Mouse (Mus musculus): ENCODE measurements at regions not wholly inside any gene's neighbourhood (a gene's known extent, or its start where the extent isn't known, plus 50 kb on each side); places are given as distances from the start of the nearest gene placed in this dataset.

- no peak for DNase-seq (ENCODE audit: extremely low read depth, insufficient read length, low spot score)
Measured at GRCm38 (mm10) chr14:76798925-76799428, 237.6 kb upstream of the Ccdc122 start.

DNA sequence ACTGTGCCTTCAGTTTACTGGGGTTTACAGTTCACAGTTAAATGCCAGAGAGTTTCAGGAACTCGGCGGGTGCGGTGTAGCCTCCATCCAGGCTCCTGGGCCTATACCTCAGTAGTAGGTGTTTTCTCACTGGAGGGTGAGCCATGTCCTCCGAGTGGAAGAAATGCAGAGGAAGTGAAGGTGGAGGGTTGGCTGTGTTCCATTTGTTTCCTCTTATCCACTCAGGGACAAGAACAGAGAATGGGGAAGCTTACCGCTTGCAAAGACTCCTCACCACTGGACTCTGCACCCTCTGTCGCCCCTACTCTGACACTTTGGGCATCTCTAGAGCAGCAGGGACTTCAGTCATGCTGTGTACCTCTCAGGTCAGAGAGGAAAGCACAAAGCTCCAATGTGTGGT lies 238.1 kb upstream of the Ccdc122 start:
- no peak for DNase-seq (ENCODE audit: extremely low read depth, insufficient read length, low spot score)

DNA sequence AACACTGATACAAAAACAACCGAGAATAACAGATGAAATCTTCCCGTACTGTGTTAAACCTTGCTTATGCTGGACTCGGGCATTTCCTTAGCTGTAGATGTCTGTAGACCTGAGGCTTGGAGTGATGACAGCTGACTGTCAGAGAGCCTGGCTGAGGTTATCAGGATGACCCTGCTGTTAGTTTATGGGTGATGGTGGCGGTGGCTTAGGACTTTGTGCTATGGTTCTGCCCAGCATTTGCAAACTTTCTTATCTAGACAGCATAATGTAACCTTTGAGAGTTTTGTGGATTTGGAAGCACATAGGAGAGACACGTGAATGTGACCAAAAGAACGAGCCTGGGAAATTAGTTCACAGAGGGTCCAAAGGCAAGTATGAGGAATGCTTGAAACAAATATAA lies 239.1 kb upstream of the Ccdc122 start:
- DNase-seq (ENCODE audit: extremely low read depth, insufficient read length, low spot score), result no peak

DNA sequence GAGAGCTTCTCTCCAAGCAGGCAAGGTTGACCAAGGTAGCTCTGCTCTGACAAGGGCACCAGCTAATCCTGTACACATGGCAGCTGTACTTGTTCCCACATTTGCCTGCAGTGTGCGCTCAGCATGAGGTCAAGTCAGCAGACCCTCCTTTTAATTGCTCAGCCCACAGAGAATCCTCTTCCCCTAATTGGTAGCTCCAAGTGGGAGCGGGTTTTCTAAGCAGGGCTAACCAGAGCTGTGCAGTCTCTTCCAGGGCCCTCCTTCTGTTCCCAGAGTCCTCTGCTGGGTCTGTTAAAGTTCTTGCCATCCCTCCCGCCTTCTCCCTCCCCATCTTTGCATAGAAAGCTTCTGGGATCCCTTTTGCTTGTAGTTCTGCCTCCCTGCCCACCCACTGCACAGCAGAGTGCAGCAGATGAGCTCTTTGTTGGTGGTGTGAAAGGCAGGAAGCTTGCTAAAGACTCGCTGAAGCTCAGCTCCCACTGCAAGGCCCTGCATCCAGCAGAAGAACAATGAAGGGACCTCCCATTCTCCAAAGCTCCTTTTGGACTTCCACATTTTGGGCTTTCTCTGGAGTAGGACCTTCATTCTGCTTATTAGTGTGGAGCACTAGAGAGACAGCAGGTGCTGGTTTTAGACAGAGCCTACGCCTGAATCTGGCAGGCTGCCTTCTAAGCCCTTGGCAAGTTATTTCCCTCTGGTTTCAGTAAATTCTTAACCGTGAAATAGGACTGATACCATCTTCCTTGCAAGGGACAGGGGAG lies 235.3 kb upstream of the Serp2 start:
- peak; percentile 23 for DNase-seq (ENCODE audit: extremely low read depth, insufficient read length, low spot score)

DNA sequence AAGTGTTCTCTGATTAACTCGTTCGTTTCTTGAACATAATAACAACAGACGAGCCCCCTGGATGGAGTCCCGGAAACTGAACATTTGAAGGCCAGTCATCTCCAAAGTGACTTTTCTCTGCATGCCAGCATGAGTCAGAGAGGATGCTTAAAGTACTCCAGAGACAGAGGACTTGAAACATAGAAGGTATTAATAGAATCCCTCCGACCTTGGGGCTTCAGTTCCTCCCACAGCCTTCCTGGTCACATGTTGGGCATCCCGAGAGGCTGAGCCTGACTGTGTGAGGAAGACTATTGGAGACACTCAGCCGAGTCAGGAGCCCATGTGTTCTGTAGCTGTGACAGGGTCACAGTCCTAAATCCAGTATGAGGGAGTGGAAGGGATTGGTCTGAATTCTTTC lies 232.7 kb upstream of the Serp2 start:
- peak; percentile 55 for DNase-seq (ENCODE audit: extremely low read depth, insufficient read length, low spot score)

DNA sequence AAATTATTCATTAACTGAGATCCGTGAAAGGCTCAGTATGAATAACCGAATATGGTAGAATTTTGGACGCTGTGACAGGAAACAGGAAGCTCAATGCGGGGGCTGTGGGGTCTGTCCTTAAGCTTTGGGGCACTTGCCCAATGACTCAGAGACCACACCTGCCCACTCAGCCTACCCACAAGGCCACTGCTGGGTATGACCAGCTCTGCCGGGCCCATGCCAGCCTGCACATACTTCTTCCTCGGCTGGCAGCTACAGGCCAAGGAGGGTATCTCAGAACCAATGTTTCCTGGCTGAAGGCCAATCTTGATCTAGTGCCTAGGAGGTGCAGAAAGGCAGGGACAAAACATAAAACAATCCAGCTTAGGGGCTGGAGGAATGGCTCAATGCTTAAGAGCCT lies 230.9 kb upstream of the Serp2 start:
- peak; percentile 82 for DNase-seq (ENCODE audit: extremely low read depth, insufficient read length, low spot score)

- peak; percentile 41 for DNase-seq (ENCODE audit: extremely low read depth, insufficient read length, low spot score)
Measured at GRCm38 (mm10) chr14:76786214-76786613, 229.5 kb upstream of the Serp2 start.

- DNase-seq (ENCODE audit: extremely low read depth, insufficient read length, low spot score), result no peak
Measured at GRCm38 (mm10) chr14:76781524-76781880, 224.8 kb upstream of the Serp2 start.

- no peak for DNase-seq (ENCODE audit: extremely low read depth, insufficient read length, low spot score)
Measured at GRCm38 (mm10) chr14:76780572-76781523, 224.2 kb upstream of the Serp2 start.

- no peak for DNase-seq (ENCODE audit: extremely low read depth, insufficient read length, low spot score)
Measured at GRCm38 (mm10) chr14:76778541-76779399, 222.1 kb upstream of the Serp2 start.

DNA sequence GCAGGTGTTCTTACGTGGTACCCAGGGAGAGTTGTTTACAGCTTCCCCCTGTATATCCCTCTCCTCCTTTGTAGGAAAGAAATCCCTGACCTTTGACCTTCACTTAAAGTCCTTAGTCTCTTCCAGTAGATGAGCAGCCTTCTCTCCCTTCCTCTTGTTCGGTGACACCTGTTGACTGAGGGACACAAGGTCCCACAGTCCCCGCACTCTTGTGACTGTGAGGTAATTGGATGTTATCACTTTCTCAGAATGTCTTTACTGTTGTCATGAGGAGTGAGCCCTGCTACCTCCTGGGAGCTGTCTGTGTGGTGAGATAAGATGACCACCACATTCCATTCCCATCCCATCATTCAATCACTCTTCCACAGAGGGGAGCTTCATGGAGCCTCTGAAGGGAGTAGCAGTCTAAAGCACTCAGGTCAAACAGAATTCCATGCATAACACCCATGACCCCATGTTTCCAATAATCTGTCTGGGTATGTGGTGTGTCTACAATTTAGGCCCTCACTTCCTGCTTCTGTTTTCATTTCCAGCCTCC lies 218.8 kb upstream of the Serp2 start:
- DNase-seq (ENCODE audit: extremely low read depth, insufficient read length, low spot score), result no peak

GRCm38 (mm10) chr14:76772781-76773438 lies 216.2 kb upstream of the Serp2 start:
- DNase-seq (ENCODE audit: extremely low read depth, insufficient read length, low spot score), result no peak

DNA sequence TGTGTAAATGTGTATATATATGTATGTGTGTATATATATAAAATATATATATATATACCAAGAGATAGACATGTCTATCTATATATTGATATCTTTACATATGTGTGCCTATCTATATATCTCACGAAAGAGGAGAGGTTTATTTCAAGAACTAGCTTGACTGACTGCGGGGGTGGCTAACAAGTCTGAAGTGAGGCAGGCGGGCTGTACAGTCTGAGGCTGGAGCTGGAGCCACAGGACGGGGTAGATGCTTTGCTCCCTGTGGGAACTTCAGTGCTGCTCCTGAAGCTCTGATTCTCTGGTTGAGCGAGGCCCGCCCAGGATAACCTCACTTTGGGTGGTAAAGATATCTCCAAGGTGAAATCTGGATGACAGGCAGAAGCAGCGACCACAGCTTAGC lies 213.4 kb upstream of the Serp2 start:
- no peak for DNase-seq (ENCODE audit: extremely low read depth, insufficient read length, low spot score)

GRCm38 (mm10) chr14:76767301-76767700 lies 210.6 kb upstream of the Serp2 start:
- DNase-seq (ENCODE audit: extremely low read depth, insufficient read length, low spot score), result no peak

DNA sequence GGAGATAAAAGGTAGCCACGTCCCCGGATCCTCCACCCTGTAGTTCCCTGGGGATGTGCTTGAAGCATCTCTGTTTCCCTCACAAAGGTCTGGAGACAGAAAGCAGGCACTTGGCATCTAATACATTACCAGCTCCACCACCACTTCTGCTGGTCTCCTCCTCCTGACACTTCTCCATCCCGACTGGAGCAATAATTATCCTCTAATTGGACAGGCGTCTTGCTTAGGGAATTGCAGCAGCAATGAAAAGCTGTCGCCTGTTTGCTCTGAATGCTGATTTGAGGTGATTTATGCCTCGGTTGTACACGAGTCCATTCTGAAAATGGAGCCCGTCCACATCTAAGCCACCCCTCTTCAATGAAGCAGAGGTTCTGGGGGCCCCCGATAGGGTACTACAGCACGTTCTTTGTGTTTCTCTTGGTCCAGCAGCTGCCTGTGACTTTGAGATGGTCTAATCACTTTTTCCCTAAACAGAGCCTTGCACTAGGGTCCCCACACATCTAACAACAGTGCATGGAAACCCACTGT lies 209.6 kb upstream of the Serp2 start:
- no peak for DNase-seq (ENCODE audit: extremely low read depth, insufficient read length, low spot score)

GRCm38 (mm10) chr14:76765094-76765504 lies 208.4 kb upstream of the Serp2 start:
- DNase-seq (ENCODE audit: extremely low read depth, insufficient read length, low spot score), result no peak

GRCm38 (mm10) chr14:76764390-76764796 lies 207.7 kb upstream of the Serp2 start:
- no peak for DNase-seq (ENCODE audit: extremely low read depth, insufficient read length, low spot score)

DNA sequence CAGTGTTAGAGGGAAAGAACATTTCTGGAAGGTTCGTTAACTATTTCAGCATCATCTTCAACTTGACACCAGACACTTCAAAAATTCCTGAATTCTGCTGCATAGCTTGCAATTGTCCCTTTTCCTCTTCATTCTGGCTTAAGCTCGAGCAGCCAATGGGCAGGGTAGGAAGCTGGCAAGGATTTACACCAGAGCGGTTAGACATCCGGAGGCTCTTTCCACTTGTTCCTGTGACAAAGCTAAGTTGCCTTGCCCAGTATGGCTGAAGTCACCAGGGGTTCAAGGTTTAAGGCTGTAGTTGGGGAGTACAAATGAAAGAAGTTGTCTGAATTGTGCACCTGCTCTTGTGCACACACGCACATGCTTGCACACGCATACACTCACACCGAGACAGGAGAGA lies 206.8 kb upstream of the Serp2 start:
- no peak for DNase-seq (ENCODE audit: extremely low read depth, insufficient read length, low spot score)

- DNase-seq (ENCODE audit: extremely low read depth, insufficient read length, low spot score), result peak; percentile 31
Measured at GRCm38 (mm10) chr14:76762777-76763176, 206.1 kb upstream of the Serp2 start.

DNA sequence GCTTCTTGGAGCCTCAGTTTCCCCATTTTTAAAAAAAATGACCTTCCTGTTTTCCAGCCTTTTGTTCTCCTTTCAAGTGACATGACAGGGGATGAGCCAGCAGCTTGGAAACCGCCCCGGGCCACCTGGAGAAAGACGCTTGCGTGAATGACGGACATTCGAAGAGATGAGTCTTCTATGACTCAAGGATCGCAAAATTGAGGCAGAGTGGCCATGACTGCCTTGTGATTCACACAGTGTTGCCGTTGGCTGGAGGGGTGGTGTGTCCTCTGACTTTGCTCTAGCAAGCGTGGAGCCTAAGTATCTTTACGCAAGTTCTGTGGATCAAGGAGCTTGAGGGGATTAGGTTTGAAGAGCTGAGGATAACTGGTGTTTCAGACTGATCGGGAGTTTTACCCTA lies 205.0 kb upstream of the Serp2 start:
- DNase-seq (ENCODE audit: extremely low read depth, insufficient read length, low spot score), result peak; percentile 66

Measured in 3134 (cell line).